Mouse (Mus musculus) testis, adult 2 months (tissue): ENCODE measurements around the gene Fkbp7.

Experiments
- CTCF ChIP-seq: fragments of 200-500 bp; IDR thresholded peaks from 2 replicates; pipeline ENCODE4 v1.5.1; 2012; ENCODE audit warnings: low read depth, mild to moderate bottlenecking, inconsistent platforms, low read length, moderate library complexity; ENCODE audit not compliant: control insufficient read depth, insufficient read depth, insufficient replicate concordance
- POLR2A ChIP-seq: fragments of 200-500 bp; IDR thresholded peaks from 2 replicates; pipeline ENCODE4 v1.6.1; 2012; ENCODE audit warnings: low read depth, mild to moderate bottlenecking, inconsistent platforms, low read length, moderate library complexity; ENCODE audit not compliant: control insufficient read depth

- TF ChIP-seq POLR2A (no peak), CTCF (no peak)
Observed at GRCm38 (mm10) chr2:76671641-76672040, 1.3 kb downstream of the Fkbp7 start.
